Mouse (Mus musculus): ENCODE measurements around the gene Gm3633. TPM values are rescaled to one million over a fixed set of nuclear protein-coding genes. Genes with fewer than 3 reads are reported as not detected.
"Not testable (repeated sequence)": the region's sequence is repeated elsewhere in the genome, so short reads cannot be mapped to it uniquely, and the experiment has no call there.

Gene Gm3633
- not detected in 2 replicates for polyA plus RNA-seq (2012; rRNA removed)

DNA sequence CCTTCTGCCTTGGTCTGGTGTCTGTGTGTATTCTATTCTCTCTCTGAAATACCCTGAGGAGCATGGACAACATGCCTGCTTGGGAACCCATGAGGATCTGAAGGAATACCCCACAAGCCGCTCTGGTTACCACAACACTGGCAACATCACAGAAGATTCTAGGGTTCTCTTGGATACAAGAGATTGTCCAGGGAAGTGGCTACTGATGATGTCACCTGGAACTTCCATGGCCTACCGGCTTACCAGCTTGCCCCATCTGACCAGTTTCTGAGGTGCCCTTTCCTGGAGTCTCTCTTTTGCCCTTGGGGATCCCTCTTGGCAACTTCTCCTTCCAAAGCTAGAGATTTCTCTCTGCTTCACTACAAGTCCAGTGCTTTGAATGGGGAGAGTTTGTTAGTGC lies at the start of gene Gm3633:
Gm3633 (minus strand) TSS at position 101 of the 400 bp plus-strand sequence.
- H3K27ac ChIP-seq (ENCODE audit: insufficient read depth, low read length); H3K4me1 ChIP-seq (ENCODE audit: control insufficient read depth, insufficient read depth, low read length); H3K4me3 ChIP-seq (ENCODE audit: insufficient read depth, low read length): not testable (repeated sequence)

DNA sequence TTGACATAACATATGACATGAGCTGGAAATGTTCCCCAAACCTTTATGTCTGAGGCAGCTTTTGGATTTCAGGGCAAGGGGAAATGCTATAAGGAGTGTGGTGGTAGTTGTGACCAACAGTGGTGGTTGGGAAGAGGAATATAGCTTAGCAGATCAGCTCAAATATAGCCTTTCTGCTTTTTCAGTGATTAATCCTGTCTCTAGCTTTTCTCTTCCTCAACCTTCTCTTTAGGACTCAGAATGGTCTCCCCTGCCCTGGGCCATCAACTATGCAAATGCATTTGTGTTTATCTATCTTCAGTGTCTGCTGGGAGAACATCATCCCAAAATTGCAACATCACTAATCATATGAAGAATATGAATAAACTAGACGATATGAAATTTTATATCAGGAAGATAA lies 13.9 kb upstream of the Gm3633 start, which contains the start of gene Gm10378:
Gm10378 (plus strand) TSS at position 301 of the 400 bp plus-strand sequence.
- H3K27ac ChIP-seq (ENCODE audit: insufficient read depth, low read length); H3K4me1 ChIP-seq (ENCODE audit: control insufficient read depth, insufficient read depth, low read length); H3K4me3 ChIP-seq (ENCODE audit: insufficient read depth, low read length): not testable (repeated sequence)

DNA sequence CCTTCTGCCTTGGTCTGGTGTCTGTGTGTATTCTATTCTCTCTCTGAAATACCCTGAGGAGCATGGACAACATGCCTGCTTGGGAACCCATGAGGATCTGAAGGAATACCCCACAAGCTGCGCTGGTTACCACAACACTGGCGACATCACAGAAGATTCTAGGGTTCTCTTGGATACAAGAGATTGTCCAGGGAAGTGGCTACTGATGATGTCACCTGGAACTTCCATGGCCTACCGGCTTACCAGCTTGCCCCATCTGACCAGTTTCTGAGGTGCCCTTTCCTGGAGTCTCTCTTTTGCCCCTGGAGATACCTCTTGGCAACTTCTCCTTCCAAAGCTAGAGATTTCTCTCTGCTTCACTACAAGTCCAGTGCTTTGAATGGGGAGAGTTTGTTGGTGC lies 41.9 kb downstream of the Gm3633 start, which contains the start of gene Gm17124:
Gm17124 (minus strand) TSS at position 101 of the 400 bp plus-strand sequence.
- H3K27ac ChIP-seq (ENCODE audit: insufficient read depth, low read length); H3K4me1 ChIP-seq (ENCODE audit: control insufficient read depth, insufficient read depth, low read length); H3K4me3 ChIP-seq (ENCODE audit: insufficient read depth, low read length): not testable (repeated sequence)

Other genes with a start within 250 kb of the Gm3633 start
- gene Gm8005, start 202.2 kb downstream of the Gm3633 start, polyA plus RNA-seq (2012; rRNA removed): not detected in 2 replicates
- gene Gm8011, start 178.0 kb downstream of the Gm3633 start, polyA plus RNA-seq (2012; rRNA removed): not detected in 2 replicates
- gene Gm8020, start 139.6 kb downstream of the Gm3633 start, polyA plus RNA-seq (2012; rRNA removed): not detected in 2 replicates
- 0.17 TPM in 1 of 2 replicates, not detected in the other for gene Gm8024, start 117.6 kb downstream of the Gm3633 start, polyA plus RNA-seq (2012; rRNA removed)
- not detected in 2 replicates for gene Gm17124, start 42.0 kb downstream of the Gm3633 start, polyA plus RNA-seq (2012; rRNA removed)
- gene Gm10378, start 14.0 kb upstream of the Gm3633 start, polyA plus RNA-seq (2012; rRNA removed): not detected in 2 replicates
- gene Gm3015, start 126.9 kb upstream of the Gm3633 start, polyA plus RNA-seq (2012; rRNA removed): not detected in 2 replicates
- not detected in 2 replicates for gene Gm10377, start 156.1 kb upstream of the Gm3633 start, polyA plus RNA-seq (2012; rRNA removed)
- gene Gm21977, start 211.6 kb upstream of the Gm3633 start, polyA plus RNA-seq (2012; rRNA removed): not detected in 2 replicates